Mouse (Mus musculus): ENCODE data around the gene March8.

The March8 gene

DNA sequence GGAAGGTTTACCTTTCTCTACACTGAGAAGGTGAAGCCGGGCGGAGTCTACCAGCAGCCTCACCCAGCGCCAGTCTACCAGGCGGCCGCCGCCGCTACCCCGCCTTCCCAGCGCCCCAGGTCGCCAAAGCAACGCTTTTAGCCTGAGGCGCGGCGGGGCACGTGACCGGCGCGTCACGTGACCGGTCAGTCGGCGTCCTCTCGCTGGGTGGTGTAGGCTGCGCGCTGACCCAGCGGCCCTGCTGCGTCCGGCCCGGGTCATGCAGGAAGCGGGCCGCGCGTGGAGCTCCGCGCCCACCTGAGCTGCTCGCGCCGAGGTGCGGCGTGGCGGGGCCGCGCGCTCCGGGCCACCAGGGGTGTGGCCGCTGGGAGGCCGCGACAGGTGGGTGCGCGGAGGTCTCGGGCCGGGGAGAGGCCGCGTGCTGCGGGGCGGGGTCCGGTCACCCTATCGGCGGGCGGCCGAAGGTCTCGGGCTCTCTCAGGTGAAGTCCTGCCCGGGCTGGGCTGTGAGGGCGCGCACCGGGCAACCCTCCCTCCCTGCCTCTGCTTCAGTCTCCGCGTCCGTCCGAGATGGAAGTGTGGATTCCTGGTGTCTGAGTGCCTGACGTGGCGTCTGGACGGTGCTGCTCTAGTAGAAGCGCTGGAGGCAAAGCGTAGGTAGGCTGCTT, at the start of gene March8:
Gene March8 (plus strand): TSS at position 190 of the 667 bp plus-strand sequence.
- peak; percentile 95 for DNase-seq (ENCODE audit: inconsistent ontology term)

DNA sequence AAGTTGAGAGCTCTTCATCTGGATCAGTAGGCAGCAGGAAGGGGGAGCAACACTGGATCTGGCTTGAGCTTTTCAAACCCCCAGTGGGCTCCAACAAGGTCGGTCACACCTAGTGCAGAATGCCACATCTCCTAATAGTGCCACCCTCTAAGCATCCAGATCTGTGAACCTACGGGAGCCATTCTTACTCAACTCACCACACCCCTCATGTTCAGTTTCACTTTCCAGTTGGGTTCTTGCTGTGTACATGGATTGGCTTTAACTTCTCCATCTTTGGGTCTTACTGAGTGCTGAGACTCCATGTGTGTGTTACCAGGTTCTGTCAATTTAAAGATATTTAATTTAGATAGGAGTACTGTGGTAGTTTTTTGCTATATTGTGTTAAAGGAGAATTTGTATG, 26.4 kb upstream of the March8 start:
- no peak for DNase-seq (ENCODE audit: inconsistent ontology term)

DNA sequence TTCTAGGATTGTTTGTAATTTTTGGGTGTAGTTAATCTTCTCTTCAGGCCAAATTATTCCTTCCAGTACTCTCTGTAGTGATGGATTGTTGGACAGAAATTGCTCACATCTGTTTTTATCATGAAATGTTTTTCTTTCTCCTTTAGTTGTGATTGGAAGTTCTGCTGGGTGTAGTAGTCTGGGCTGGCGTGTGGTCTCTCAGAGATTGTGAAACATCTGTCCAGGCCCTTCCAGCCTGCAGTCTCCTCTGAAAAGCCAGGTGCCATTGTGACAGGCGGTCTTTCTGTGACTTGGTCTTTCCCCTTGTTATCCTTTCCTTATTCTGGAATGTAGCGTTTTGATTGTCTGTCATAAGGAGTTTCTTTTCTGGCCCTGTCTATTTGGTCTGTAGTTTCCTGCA, 18.6 kb upstream of the March8 start:
- no peak for DNase-seq (ENCODE audit: inconsistent ontology term)

DNA sequence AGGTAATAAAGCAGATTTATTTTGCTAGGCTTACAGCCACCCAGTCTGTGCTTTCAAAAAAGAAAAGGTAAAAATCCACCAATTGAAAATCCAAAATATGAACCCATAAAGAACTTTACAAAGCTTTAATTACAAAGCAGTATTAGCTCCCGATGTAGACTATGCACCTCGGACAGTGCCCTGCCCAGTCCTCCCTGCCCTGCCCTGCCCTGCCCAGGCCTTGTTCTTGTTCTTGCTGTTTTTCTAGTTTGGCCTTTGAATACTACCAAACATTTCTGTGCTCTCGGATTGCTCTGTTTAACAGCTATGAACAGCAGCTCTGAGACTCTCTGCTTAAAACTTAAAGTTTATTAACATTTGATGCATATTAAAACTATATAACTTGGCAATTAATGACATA, 11.2 kb upstream of the March8 start:
- DNase-seq (ENCODE audit: inconsistent ontology term) = no peak

DNA sequence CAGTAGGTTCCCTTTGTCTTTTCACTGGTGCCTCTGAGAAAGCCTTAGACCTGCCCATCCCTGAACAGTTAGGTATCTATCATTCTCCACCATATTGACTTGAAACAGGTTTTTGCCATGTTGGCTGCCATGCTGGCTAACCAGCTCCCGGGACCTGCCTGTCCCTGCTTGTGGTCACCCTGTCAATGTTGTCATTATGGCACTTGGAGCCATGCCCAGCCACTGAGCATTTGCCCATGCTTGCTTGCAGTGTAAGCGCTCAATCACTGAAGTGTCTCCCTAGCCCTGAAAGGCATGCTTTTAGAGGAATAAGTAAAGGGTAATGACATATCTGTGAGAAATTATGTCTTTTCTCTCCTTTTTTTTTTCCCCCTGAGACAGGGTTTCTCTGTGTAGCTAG, 6.4 kb upstream of the March8 start:
- DNase-seq (ENCODE audit: inconsistent ontology term) = no peak

DNA sequence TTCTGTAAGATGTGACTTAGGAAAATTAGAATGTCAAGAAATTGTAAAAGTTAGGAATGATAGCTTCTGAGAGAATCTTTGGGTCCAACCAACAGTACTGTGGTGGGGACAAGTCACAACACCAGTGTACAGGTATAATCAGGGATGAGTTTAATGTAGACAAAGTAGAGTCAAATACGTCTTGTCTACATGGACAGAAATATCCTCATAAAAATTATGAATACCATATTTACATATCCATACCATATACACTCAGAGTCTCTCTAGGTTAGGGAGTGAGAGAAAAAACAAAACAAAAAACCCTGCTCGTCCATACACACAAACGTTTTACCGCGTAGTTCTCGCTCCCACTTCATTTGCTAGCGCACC, 374 bp upstream of the March8 start:
- no peak for DNase-seq (ENCODE audit: inconsistent ontology term)

DNA sequence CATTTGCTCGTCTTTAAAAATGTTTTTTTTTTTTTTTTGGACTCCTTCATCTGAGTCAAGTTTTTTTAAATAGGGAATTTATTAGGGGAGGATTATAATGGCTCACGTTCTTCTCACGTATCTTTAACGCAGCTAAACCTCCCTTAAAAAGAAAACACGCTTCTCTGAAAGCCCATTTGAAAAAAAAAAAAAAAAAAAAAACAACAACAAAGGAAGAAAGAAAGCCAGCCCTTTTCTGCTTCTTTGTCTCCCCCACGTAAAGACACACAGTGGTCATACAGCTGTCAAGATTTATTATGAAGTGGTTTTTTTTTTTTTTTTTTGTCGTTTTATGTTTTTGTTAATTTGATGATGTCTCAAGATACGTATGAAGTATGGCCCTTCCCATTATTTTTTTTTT, 696 bp downstream of the March8 start:
- DNase-seq (ENCODE audit: inconsistent ontology term) = no peak

DNA sequence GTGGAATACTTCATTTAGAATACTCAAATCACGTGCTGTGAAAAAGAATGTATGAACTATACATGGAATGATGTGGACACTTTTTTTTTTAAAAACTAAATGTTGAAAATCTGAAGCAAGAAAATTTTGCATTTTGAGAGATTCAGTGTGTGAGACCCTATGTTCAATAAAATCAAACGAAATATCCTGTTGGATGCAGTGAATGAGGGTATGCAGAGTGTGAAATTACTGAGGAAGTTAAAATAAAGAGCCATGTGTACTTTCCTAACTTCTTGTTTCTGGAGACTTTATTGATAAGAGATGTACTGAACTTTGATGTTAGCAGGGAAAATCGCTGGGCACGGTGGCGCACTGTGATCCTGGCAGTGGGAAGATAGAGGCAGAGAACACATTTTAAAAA, 1.3 kb downstream of the March8 start:
- no peak for DNase-seq (ENCODE audit: inconsistent ontology term)

DNA sequence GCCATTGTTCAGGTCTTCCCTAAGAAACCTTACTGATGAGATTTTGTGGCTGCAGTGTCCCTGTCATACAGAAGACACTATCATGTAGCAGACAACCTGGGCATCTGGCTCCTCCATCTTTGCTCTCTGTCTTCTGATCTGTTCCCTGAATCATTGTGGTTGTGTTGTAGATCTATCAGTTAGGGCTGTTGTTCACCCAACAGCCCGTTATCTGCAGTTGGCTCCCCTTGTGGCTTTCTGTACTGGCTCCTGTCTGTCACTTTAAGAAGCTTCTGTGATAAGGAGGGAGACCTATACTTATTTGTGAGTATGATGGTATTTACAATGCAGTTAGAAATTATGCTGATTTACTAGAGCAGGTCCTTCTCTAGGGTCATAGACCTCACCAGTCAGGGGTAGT, 2.7 kb downstream of the March8 start:
- no peak for DNase-seq (ENCODE audit: inconsistent ontology term)

DNA sequence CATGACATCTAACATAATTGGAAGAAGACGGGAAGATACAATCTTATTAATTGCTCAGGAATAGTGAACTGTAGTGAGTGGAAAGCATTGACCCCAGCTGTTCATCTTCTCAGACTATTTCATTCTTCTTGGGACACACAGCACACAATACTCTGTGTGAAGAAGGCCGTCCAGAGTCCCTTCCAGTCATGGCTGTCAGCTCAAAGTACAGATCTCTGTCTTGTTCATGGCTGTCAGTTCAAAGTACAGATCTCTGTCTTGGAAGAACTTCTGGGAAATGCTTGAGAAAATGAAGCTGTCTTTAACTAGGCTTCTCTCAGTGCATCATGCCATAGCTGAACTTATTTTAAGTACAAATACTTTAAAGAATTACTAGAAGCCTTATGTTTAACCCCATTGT, 10.1 kb downstream of the March8 start:
- no peak for DNase-seq (ENCODE audit: inconsistent ontology term)

DNA sequence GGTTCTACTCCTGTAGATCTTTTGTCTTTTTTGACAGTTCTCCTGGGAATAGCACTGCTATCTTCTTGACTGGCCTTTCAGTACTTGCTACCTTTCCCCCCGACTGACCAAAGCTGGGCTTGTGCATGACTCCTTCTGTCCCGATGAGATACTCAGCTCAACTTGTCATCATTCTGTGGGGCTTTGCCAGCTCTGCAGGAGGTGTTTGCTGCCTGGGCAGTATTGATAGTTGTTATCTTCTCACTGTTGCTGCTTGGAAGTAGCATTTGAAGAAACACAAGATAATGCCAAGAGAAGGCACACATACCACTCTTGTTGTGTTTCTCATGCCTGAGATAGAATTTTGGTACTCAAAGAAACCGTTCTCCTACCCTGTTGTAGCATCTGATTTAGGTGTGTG, 12.2 kb downstream of the March8 start:
- no peak for DNase-seq (ENCODE audit: inconsistent ontology term)

DNA sequence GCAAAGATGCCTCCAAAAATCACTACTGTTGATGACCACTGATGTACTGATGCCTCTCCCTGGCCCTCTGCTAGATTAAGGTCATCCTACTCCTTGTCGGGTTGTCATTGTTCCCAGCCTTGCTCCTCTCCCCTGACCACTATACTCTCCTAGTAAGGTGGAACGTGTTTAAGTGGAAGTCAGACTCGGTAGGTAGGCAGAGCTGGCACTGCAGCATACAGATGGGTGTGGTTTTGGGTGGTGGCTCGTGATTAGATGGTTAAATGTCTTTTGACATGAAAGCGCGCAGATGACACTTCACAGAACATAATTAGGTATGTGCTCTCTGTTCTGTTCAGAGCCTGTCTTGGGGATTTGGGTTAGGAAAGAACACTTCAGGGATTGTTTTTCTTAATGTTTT, 12.8 kb downstream of the March8 start:
- no peak for DNase-seq (ENCODE audit: inconsistent ontology term)

DNA sequence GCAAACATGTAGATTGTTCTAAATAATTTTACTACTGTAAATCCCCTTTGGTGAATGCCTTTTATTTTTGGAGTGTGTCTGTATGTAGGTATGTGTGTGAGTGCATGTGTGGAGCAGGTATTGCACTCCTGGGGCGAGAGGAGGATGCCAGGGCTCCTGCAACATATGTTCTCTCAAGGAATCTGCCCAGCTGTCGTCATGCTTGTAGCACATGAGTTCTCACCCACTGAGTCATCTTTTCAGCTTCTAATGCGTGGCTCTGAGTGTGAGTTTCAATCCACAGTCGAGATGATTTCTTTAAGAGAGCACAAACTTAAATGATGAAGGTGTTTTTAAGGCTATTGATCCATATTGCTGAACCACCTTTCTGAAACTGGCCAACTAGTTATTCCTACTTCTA, 13.7 kb downstream of the March8 start:
- DNase-seq (ENCODE audit: inconsistent ontology term) = no peak

DNA sequence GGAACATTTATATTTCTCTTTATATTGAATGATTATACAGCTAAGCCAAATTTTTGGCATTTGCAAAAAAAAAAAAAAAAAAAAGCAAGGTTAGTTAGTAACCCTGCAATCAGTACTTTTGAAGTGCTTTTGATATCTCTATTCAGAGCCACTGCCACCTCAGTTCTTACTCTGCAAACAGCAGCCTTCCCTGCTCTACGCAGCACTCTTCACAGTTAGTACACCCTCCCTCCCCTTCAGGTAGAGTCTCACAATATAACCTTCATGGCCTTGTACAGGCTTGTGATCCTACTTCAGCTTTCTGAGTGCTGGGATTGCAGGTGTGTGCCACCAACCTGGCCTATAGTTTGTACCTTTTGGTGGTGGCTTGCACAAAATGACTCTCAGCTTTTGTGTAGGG, 15.6 kb downstream of the March8 start:
- DNase-seq (ENCODE audit: inconsistent ontology term) = no peak

DNA sequence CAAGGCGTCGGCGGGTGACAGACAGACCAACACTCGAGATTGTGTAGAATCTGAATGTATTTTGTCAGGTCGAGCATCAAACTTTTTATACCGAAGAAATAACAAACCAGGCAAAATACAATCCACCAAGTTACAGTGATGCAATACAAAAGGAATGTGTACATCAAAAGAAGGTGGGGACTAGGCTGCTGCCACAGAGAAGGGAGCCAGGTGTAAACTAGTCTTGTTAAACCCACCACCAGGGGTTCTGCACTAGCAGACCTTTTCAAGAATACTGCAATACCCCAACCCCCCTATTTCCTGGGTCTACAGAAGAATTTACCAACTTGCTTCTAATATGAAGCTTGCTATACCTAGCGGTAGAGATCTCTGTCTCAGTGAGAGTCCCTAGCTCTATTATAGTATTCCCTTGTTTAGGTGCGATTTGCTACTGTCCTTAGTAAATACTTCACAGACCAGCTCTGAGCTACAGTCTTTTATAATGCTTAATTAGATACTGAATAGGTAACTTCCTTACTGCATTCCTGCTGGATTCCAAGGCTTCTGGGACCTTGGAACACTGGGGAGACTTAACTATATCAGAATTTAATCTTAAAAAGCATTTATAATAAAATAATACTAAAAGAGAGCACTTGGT, 18.6 kb downstream of the March8 start:
- peak; percentile 10 for DNase-seq (ENCODE audit: inconsistent ontology term)

DNA sequence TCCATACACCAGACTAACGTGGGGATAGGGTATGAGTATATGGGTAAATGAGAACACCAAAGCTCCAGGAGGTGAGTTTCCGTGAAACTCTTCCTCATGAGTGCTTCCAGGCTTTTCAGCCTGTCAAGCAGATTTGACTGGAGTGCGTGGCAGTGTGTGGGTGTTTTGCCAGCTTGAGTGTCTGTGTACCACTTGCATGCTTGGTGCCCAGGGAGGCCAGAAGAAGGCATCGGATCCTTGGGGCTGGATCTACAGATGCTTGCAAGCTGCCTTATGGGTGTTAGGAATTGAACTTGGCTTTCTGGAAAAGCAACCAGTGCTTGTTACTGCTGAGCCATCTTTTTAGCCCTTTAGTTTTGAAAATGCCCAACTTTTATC, 19.1 kb downstream of the March8 start:
- peak; percentile 19 for DNase-seq (ENCODE audit: inconsistent ontology term)

DNA sequence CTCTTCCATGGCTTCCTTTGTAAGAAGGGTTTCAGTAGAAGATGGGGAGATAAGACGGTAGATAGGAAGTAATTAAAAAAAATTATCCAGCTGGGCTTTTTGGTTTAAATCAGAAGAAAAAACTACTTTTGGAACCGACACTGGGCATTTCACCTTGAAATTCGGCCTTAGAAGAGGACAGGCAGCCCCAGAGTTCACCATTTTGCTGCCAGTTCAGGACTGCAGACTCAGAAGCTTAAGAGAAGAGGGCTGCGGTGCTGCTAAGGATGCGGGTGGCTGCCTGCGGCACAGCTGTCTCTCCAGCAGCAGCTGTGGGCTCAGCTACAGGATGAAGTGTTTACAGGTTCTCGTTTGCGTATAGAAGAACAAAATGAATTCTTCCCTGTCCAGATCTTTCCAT, 20.2 kb downstream of the March8 start:
- no peak for DNase-seq (ENCODE audit: inconsistent ontology term)

DNA sequence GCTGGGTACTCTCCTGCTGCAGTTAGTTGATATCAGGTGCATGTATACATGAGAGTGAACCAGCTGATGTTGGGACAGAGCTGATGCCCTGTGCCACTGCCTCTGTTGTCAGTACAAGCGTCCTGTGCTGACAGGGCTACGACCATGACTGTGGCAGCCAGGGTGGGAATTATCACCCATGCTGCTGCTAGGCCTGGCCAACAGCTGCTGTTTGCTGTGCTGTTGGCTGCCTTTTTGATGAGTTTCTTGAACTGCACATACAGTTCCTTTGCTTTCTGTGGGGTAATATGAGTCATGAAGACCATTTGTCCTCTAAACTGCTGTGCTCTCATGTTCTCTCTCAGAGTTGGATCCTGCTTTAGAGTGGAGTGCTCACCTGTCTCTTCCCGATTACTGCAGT, 21.4 kb downstream of the March8 start:
- DNase-seq (ENCODE audit: inconsistent ontology term) = no peak

DNA sequence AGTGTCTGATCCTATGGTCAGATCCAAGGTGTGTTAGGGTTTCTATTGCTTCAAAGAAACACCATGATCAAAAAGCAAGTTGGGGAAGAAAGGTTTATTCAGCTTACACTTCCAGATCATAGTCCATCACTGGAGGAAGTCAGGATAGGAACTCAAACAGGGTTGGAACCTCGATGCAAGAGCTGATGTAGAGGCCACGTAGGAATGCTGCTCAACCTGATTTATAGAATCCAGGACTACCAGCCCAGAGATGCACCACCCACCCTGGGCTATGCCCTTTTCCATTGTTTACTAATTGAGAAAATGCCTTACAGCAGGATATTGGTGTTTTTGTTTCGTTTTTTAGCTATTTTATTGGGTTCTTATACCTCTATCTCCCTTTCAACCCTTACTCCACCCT, 23.6 kb downstream of the March8 start:
- DNase-seq (ENCODE audit: inconsistent ontology term) = no peak

DNA sequence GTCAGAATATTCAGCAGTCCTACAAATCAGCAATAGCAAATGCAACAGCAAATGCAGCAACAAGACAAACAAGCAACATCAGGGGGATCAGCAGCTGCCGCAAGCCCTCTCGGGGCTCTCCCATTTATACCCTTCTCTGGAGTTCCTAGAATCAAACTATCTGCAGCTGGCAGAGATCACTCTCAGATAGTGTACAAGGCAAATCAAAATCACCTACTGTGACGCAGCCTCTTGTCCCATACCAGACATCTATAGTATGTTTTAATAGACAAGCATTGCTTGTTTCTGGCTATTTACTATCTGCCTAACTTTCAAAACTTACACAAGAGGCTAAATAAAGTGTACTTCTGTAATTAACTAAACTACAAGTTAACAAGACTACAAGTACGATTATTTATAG, 24.2 kb downstream of the March8 start:
- no peak for DNase-seq (ENCODE audit: inconsistent ontology term)

DNA sequence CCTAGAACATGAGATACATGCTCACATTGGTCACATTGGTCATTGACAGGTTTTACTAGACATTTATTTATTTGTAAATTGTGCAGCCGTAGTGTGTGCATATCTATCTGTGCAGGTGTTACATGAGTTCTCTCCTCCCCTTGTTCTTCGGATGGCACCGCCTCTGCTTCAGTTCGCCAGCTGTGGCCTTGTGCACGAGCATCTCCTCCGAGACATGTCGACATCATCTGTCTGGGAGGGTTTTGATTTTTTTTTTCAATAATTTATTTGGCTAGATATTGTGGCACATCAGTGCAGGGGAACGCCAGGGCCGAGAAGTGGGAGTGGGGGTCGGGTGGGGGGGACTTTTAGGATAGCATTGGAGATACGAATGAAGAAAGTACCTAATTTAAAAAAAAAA, 30.1 kb downstream of the March8 start:
- DNase-seq (ENCODE audit: inconsistent ontology term) = no peak

DNA sequence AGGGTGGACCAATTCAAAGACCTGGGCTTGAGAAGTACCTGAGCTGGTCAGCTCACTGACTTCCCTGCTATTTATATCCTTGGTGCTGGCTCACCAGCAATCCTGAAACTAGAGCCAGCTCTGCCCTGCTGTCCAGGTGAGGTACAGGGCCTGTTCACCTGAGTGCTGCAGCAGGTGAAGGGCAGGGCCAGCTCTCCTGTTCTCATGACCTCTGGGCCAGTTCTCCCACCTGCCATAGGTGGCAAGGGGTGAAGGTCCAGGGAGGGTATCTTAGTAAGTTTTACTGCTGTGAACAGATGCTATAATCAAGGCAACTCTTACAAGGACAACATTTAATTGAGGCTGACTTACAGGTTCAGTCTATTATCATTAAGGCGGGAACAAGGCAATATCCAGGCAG, 32.0 kb downstream of the March8 start:
- no peak for DNase-seq (ENCODE audit: inconsistent ontology term)

DNA sequence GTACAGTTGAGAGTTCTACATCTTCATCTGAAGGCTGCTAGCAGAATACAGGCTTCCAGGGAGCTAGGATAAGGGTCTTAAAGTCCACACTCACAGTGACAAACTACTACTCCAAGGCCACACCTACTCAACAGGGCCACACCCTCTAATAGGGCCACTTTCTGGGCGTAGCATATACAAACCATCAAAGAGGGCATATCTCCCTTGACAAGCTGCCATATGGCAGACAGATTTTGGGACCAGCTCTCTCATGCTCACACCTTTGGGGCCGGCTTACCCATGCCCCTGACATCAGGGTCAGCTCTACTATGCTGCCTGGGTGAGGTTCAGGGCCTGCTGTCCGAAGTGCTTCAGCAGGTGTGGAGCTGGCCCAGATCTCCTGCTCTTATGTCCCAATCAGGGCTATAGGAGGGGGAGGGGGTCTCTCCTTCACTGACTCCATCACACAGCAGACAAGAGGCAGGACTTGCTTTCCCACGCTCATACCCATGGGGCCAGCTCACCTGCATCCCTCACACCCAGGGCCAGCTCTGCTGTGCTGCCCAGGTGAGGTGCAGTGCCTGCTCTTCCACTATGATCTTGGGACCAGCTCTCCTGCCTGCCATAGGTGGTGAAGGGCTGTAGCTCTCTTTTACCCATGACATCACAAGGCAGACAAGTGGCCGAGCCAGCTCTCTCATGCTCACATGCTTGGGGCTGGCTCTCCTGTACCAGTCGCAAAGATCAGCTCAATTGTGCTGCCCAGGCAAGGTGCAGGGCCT, 32.6 kb downstream of the March8 start:
- DNase-seq (ENCODE audit: inconsistent ontology term) = no peak

Data from Muller cell, postnatal 12 days (primary cell).